Mouse (Mus musculus): ENCODE measurements around the gene Mia. TPM values are rescaled to one million over a fixed set of nuclear protein-coding genes. Genes with fewer than 3 reads are reported as not detected.

The Mia gene
- not detected in 2 replicates for polyA plus RNA-seq (2012; ENCODE audit: low replicate concordance)

DNA sequence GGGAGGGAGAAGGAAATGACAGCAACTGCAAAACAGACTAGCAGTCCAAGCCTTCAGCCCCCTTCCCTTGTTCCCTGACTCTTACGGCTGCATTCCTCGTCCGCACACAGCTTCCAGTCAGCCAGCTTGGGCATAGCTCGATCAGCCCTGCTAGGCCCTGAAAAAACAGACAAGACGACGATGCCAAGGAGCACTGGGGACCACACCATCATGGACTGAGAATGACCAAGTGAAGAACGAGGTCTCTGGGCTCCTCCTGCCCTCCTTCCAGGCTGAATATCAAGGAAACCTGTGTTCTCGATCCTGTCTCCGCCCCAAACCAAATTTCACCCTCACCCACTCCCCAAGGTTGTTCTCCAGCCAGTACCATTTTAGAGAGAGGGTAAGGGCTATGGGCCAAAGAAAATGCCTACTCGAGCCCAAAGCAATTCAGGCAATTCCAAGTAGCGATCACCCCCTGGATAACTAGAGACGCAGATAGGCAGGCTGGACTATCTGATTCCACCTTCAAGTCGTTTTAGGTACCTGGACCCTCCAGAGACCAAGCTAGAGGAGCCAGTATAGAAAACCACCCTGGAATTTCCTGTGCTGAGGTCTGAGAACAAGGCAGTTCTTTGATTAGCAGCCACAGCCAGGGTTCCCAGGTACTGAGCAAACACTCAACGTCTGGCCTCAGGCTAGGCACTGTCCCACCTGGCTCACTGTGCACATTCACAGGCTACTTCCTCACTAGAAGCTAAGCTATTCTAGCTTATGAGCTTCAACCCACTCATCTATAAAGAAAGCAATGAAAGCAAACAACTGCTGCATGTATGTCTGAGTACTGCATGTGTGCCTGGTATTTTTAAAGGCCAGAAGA is at the start of gene Mia, which contains the start of gene Gm21983:
Gene Mia, minus strand, starts transcription at position 321 of the 859 bp plus-strand sequence.
Gene Gm21983, minus strand, starts transcription at position 250 of the 859 bp plus-strand sequence.

DNA sequence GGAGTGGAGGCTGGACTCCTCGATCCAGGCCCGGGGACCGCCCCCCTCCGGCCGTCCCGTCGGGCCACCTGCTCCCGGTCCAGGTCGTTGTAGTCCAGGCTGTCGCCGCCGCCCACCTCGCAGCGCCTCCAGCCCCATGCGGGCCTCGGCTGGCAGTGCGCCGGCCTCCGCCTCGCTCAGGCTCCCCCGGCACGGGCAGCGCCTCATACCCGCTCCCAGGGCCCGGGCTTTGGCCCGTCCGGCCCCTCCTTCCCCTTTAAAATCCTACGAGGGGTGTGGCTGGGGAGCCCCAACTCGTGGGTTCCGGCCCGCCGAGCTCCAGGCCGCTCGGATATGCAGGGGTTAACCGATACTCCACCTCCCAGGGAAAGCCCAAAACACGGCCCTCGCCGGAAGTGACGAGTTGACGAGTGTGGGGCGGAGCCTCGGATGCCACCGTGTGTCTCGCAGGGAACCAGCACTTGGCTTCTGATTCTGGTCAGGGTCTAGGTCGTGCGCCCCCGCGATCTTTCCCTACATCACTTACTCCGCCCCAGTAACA is 47.4 kb upstream of the Mia start, which contains the start of gene Itpkc:
Gene Itpkc, minus strand, starts transcription at position 381 of the 541 bp plus-strand sequence.

DNA sequence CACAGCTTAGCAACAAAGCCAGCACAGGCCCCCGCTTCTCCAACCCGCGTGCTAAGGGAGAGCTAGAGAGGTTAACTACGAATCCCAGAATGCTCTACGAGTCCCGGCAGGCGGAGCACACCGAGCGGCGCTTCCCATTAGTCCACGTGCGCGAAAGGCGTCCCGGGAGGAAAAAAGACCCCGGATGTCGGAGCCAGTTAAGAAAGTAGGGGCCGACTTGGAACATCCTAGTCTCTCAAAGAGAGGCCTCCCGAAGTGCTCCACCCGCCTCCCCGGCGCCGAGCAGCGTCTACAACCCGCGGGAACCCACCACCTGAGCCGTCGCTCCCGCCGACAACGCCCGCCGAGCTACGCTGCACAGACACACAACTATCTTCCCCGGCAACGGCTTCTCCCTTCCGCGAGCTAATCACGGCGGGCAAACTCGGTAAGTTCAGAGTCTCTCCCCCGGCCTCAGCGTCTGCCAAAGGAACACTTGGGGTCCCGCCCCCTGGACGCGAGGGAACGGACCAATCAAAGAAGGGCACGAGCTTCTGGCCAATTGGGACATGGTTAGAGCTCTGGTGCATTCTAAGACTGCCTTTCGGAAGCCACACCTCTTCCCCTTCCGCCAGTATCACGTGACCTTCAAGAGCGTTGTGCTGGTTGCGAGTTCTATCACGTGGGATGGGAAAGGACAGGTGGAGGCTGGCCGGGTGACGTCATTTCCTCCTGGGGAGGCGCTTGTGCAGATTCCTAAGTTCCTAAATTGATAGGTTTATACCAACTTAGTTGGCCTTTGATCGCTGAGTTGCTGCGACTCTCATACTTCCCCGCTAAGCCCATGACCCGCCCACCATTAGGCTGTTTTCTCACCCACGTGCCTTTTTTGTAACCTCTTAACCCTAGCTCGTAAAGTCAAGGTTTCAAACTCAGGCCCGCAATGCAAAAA is 15.0 kb upstream of the Mia start, which contains the start of the genes BC024978 and Snrpa:
Gene BC024978, plus strand, starts transcription at position 101 of the 931 bp plus-strand sequence.
Gene Snrpa, minus strand, starts transcription at position 591 of the 931 bp plus-strand sequence.

DNA sequence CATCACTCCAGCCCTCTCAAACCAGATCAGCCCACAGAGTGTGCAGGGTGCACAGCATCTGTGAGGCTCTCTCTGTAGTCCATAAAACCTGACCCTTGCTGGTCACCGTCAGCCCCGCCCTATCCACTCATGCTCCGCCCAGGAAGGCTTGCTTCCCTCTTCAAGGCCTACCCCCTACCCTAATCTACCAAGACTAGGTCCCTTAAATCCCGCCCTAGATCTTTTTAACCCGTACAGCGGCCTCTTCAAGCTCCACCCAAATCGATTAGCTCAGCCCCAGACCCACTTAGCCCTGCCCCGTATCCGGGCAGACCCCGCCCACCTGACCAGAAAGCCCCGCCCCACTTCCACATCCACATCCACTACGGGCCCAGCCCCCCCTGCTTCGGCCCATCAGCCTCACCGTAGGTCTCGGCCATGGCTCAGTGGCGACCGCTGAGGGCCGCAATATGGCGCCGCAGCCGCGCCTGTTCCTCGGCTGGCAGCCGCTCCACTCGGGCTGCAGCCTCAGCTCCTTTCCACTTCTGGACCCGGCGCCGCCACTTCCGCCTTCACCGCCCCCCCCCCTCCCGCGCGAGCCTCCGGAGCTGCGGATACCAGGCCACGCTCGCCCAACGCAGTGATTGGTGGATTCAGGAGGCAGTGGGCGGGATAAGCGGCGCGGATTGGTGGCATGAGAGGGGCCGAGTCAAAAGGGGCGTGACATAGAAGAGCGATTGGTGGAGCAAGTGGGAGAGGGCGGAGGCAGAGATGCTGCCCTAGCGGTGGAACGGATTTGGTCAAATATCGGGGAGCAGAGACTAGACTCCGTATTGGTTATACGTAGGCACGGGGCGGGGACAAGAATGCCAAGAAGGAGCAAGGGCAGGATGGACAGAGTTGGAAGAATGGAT is 2.4 kb downstream of the Mia start, which contains the start of gene Rab4b:
Gene Rab4b, minus strand, starts transcription at position 573 of the 893 bp plus-strand sequence.

DNA sequence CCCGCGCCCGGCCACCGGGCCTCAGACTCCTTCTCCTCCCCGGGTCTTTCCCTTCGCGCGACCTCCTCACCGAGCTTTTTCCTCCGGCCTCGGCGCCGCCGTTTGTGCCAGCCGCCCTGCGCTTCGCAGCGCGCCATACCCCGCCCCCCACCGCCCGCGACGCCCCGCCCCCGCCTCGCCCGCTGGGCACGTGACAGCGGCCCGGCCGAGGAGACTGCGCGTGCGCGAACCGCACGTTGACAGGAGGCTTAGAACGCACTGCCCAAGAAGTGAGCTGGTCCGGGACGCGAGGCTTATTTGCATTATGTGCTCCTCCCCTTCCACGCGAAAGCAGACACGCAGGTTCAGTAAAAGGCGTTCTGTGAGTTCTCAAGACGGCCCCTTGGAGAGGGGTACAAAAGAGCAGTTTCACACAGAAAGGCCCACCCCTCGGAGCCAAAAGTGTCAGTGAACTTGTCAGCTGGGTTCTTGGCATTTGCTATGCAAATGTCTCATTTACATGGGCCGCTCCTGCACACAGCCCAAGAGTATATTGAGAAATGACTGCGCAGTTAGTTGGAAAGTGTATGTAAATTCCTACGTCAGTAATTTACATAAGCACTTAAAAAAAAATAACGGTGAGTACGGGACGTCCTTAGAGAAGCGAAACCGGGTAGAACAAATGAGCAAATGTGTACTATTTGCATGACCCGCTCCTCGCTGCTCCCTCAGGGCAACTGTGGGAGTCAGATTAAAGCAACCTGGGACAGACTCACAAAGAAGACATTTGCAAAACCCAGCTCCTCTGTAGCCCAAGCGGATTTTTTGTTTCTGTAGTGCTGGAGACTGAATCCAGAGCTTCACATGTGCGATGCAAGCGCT is 14.1 kb downstream of the Mia start, which contains the start of gene Egln2:
Gene Egln2, minus strand, starts transcription at position 189 of the 861 bp plus-strand sequence.

DNA sequence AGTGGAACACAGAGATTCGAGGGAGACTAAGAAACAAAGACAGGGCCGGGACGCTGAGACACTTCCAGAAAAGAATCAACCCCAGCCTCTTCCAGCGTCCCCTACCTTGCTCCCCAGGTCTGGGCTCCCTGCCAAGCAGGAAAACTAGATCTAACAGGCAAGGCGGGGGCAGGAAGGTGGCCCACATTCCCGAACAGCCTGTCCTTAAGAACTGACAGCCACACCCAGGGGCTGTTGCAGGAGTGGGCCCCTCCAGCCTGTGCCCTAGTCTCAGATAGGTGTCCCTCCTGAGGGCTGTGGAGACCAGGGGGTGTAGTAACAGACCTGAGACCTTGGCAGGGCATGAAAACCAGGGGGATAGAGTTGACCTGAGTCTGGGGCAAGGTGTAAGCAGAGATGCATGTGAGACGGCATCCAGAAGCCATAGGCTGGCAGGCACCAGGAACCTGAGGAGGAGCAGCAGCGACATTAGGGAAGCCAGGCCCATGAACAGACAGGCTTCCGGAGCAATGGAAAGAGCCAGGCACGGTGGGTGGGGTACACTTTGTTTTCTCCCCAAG is 27.7 kb downstream of the Mia start, which contains the start of gene Cyp2t4:
Gene Cyp2t4, plus strand, starts transcription at position 510 of the 560 bp plus-strand sequence.

Other genes with a start within 250 kb of the Mia start
- not detected in 2 replicates for gene Cyp2a22, start 241.8 kb downstream of the Mia start, polyA plus RNA-seq (2012; ENCODE audit: low replicate concordance)
- gene Cyp2a12, start 152.1 kb downstream of the Mia start, polyA plus RNA-seq (2012; ENCODE audit: low replicate concordance), result not detected in 2 replicates
- gene Cyp2f2, start 61.2 kb downstream of the Mia start, polyA plus RNA-seq (2012; ENCODE audit: low replicate concordance), result not detected in 2 replicates
- gene Cyp2t4, start 27.4 kb downstream of the Mia start, polyA plus RNA-seq (2012; ENCODE audit: low replicate concordance), result not detected in 2 replicates
- 85.8 and 214 TPM in 2 replicates for gene Egln2, start 14.4 kb downstream of the Mia start, polyA plus RNA-seq (2012; ENCODE audit: low replicate concordance)
- gene Rab4b, start 2.3 kb downstream of the Mia start, polyA plus RNA-seq (2012; ENCODE audit: low replicate concordance), result 507 and 1,007 TPM in 2 replicates
- gene Gm21983, start 71 bp downstream of the Mia start, polyA plus RNA-seq (2012; ENCODE audit: low replicate concordance), result 0.13 TPM in 1 of 2 replicates, not detected in the other
- gene BC024978, start 14.6 kb upstream of the Mia start, polyA plus RNA-seq (2012; ENCODE audit: low replicate concordance), result 9.7 and 10.4 TPM in 2 replicates
- gene Snrpa, start 15.1 kb upstream of the Mia start, polyA plus RNA-seq (2012; ENCODE audit: low replicate concordance), result 179 and 552 TPM in 2 replicates
- gene Itpkc, start 47.5 kb upstream of the Mia start, polyA plus RNA-seq (2012; ENCODE audit: low replicate concordance), result 6.4 and 6.7 TPM in 2 replicates
- 41.1 and 48.7 TPM in 2 replicates for gene Coq8b, start 51.9 kb upstream of the Mia start, polyA plus RNA-seq (2012; ENCODE audit: low replicate concordance)
- 2.6 and 5.3 TPM in 2 replicates for gene Numbl, start 77.3 kb upstream of the Mia start, polyA plus RNA-seq (2012; ENCODE audit: low replicate concordance)
- 1.6 and 4.7 TPM in 2 replicates for gene Ltbp4, start 156.5 kb upstream of the Mia start, polyA plus RNA-seq (2012; ENCODE audit: low replicate concordance)
- gene Shkbp1, start 174.9 kb upstream of the Mia start, polyA plus RNA-seq (2012; ENCODE audit: low replicate concordance), result 259 and 317 TPM in 2 replicates
- not detected in 2 replicates for gene Gm20479, start 176.3 kb upstream of the Mia start, polyA plus RNA-seq (2012; ENCODE audit: low replicate concordance)